Mouse (Mus musculus) lung, postnatal 14 days (tissue): Measurements from ENCODE around the gene Bak1.

Experiments
- DNase-seq: peaks from one replicate; pipeline ENCODE4 v3.0.0; 2021

Gene Bak1

DNA sequence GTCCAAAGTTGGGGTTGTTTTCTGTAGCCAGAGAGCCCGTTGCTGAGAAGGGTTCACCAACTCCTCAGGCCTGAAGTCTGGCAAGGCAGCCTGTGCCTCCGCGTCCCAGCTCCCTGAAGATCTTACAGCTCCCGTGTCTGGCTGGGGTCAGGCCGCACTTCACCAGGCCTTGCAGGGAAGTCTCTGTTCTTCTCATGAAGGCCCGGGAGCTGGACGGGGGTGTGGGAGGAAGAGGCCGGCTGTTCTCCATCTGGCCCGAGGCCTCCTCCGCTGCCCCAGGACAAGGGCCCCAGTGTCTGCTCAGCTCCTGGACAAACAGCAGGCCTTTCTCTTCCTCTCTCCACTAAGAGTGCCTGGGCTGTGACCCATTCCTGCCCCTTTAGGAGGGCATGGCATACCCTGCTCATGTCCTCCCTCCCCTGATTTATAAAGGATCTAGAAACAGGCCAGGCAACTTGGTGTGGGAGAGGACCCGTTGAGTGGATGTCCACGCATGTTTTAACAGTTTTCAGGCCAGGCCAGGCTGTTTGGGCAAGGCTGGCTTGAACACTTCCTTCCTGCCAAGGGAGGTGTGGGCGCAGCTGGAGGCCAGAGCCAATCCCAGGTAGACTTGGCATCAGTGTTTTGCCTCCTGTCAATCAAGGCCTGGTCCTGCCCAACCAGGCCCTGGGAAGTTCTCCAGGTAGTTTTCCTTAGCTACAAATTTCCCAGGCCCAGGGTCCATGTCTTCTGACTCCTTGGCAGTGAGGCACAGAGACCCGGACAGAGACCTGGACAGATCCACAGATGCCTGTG lies 19.8 kb upstream of the Bak1 start:
- no peak for DNase-seq

DNA sequence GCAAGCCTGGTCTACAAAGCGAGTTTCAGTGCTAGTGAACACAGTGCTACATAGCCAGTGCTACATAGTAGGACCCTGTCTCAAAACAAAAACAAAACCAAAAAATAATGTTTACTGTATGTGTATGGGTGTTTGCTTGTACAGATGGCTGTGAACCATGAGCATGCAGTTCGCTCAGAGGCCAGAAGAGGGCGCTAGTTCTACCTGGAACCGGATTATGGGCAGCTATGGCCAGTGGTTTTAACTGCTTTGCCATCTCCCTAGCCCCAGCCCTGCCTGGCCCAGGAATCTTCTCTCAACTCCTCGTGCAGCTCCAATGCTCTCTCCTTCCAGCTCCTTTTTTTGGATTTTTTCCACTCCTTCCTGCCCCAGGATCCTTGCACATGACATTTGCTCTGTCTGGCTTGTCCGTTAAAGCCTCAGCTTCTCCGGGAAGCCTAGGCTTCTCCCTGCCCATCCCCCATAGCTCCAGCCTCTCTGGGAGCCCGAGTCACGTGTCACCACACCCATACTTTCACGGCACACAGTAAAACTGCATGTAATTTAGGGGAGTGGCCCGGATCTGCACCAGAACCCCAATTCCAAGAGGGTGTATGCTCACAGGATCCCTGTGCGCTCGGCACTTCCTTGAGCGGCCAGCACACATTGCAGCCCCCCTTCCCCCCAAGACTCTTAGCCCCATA lies 19.1 kb upstream of the Bak1 start:
- no peak for DNase-seq

GRCm38 (mm10) chr17:27045164-27045563 lies 16.4 kb upstream of the Bak1 start:
- DNase-seq, result no peak

- no peak for DNase-seq
Observed at GRCm38 (mm10) chr17:27042840-27043239, 14.0 kb upstream of the Bak1 start.

GRCm38 (mm10) chr17:27041787-27042055 lies 12.9 kb upstream of the Bak1 start:
- DNase-seq, result no peak

DNA sequence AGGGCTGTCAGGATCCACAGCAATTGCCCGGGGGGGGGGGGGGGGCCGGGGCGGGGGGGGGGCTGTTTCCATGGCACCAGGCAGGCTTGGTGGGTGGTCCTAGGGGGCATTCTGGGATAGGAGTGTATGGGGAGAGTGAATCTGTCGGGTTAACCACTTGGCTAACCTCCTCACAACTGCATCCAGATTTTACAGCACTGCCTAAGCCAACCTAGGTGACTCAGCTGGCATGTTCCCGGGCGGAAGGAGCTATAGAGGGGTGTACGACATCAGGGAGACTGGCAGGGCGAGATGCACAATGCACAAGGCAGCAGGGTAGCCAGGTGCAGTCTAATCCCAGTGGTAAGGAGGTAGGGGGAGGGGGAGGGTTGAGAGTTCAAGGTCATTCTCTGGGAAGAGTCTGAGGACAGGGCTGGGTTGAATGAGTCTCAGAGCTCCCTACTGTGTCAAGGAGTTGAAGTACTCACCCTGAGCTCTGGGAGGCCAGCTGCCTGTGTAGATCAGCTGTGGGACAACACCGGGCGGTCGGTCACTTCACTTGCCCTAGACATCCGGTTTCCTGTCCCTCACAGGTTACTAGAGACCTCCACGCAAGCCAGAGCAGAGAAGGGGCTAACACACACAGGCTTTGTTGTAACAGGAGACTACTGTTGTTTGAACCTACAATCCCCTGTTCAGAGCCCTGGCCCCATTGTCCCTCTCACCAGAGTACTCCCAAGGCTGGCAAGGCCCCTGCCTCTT lies 12.4 kb upstream of the Bak1 start:
- DNase-seq, result no peak

GRCm38 (mm10) chr17:27040304-27041045 lies 11.7 kb upstream of the Bak1 start:
- no peak for DNase-seq

DNA sequence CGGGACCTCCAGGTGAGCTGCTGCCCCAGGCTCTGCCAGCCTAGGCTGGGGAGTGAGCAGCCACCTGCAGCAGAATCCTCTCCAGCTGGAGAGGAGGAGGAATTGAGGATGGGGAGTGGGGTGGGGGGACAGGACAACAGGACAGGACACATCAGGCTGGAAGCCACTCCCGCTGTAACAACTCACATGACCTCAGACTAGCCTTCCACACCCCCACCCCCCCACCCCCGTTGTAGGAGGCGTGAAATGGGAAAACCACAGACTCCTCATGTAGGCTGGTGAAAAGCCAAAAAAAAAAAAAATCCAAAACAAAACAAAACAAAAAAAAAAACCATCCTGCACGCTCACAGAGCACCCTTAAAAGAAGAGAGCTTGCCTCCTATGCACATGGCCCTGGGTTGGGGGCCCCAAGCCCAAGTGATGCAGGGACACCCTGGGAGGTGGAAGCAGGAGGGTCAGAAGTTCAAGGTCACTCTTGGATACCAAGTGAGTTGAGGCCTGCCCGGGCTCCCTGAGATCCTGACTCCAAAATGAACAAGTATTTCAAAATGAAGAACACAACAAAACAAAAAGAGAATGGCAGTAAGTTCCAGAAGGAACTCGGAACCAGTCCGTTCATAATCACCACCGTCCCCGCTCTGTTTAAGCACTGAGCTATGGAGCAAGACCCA lies 10.8 kb upstream of the Bak1 start:
- DNase-seq, result no peak

DNA sequence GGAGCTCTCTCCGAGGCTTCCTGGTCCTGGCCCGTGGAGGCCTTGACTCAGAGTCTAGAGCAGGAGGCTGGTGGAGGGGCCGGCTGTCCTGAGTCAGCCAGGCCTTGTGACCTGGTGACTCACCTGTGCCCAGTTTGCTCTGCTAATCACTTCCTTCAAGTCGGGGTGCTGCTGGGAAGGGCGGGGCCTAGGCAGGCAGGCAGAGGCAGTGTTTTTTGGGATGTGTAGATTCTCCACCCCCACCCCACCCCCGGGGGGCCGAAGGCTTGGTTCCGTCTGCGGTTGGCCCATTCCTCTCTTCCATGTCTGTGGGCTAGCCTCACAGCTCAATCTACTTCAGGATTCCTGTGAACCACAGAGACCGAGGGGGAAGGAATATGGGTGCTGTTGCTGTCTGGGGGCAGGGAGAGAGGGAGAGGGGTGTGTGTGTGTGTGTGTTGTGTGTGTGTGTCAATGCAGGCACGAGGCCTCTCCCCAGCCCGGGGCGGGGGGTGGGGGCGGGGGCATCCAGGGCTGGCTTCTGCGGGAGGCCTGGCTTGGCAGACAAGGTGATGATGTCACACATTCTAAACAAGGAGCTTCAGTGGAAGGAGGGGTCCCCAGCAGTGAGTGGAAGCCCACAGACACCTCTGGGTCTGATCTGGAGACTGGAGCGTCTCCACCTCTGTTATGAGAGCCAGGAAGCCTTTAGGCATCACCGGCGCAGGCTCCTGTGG lies 9.7 kb upstream of the Bak1 start:
- no peak for DNase-seq

GRCm38 (mm10) chr17:27036465-27036864 lies 7.7 kb upstream of the Bak1 start:
- peak; percentile 49 for DNase-seq

DNA sequence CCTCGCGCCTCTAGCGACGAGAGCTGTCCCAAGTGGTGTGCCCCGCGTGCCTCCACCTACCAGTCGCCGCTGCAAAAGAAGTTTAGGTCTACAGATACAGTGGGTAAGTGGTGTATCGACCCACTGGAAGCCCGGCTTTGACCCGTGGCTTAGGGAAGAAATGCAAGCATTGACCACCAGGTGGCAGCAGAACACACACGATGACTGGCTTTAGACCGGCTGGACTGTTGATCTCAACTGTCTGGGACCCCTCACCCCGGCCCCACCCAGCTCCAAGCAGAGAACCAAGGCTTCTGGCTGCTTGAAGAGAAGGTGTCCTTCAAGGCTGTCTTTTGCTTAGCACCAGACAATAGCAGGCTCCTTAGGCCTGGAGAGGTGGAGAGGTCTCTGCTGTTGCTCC lies 4.1 kb upstream of the Bak1 start:
- peak; percentile 89 for DNase-seq

GRCm38 (mm10) chr17:27032328-27032727 lies 3.5 kb upstream of the Bak1 start:
- no peak for DNase-seq

GRCm38 (mm10) chr17:27030896-27031295 lies 2.1 kb upstream of the Bak1 start:
- DNase-seq, result no peak

DNA sequence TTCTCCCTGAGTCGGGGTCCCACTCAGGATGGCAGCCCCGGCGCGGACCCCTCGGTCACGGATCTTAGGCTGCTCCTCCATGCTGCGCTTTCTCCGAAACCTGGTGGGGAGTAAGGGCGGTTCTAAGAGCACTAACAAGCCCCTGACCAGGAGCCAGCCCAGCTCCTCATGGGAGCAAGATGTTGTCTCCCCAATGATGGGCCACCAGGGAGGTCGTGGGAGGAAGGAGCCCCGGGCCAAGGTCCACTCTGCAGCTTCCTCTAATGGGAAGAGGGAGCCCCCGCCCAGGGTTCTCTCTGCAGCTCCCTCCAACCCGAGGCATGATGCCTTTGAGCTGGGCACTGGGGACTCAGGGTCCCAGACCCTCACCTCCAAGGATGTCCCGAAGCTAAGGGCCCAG lies 622 bp upstream of the Bak1 start:
- DNase-seq, result no peak

GRCm38 (mm10) chr17:27028284-27028795 lies 469 bp downstream of the Bak1 start:
- DNase-seq, result peak; percentile 94

DNA sequence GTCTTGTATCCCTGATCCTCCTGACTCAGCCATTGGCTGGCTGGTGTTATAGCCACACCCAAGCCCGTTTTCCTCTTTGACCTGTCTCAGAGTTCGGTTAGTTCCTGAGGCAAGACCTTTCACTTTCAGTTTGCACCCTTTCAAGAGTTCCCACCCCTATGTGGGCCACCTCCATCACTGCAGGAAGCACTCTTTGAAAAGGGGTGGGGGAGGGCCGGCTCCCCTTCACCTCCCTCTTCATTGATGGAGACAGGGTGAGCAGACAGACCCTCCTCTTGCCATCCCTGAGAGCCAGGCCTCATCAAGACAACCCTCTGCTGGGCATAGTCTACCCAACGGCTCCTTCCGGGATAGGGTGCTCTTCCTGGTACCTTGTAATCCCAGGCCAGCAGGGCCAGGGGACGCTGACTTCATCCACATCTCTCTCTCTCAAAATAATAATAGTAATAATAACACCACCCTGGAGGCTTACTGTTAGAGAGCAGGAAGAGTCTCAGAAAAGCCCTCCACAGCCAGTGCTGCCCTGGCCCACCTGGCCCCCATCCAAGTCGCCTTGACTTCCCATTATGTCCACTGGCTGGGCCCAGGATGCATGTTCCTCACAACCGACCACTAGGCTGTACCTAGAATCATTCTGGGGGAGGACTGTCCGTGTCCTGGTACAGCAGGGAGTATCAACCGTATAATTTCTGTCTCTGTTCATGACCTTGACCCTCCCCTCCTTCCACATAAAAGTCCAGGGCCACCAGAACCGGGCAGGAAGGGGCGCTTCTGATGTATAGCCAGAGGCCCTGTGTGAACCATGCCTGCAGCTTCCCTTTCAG lies 1.1 kb downstream of the Bak1 start:
- DNase-seq, result no peak

DNA sequence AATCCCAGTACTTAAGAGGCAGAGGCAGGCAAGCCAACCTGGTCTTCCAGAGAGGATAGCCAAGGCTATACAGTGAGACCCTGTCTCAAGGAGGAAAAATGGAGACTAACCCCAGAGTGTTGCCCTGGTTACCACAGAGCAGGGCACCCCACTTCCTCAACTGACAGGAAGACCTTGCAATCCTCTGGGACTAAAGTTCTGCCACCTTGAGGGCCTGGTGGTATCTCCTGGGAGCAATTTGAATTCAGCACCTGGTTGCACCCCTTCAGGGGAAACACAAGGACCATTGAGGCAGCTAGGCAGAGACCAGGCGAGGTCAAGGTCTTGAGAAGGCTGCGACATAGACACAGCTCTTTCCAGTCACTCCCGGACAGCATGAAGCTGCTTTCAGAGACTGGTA lies 2.9 kb downstream of the Bak1 start:
- DNase-seq, result no peak

GRCm38 (mm10) chr17:27025326-27025902 lies 3.4 kb downstream of the Bak1 start:
- DNase-seq, result no peak

DNA sequence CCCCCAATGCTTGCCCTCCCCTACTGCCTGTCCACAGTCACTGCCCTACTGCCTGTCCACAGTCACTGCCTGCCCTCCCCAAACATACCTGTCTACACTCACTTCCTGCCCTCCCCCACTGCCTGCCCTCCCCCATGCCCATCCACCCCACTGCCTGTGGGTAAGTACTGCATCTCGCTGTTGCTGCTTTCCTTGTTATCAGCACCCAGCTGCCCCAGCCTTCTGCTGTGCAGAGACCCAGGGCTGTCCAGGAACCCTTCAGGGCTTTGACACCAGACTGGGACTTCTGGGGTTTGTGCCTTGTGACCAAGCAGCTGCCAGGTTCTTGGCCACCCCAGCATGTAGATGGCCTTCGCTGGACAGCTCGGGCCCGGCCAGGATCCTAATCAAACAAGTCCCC lies 5.5 kb downstream of the Bak1 start:
- no peak for DNase-seq

DNA sequence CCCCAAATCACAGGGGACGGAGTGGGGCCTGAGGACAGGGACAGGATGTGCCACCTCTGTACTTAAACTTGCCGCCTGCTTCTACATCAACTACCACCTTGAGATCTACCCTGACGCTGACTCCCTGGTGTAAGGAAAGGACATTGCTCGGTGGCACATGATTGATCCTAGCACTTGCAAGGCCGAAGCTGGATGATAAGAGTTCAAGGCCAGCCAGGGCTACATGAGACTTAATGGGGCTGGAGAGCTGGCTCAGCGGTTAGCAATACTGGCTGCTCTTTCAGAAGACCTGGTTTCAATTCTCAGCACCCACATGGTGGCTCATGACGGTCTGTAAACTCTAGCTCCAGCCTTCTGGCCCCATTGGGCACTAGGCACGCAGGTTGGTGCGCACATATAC lies 7.1 kb downstream of the Bak1 start:
- no peak for DNase-seq

DNA sequence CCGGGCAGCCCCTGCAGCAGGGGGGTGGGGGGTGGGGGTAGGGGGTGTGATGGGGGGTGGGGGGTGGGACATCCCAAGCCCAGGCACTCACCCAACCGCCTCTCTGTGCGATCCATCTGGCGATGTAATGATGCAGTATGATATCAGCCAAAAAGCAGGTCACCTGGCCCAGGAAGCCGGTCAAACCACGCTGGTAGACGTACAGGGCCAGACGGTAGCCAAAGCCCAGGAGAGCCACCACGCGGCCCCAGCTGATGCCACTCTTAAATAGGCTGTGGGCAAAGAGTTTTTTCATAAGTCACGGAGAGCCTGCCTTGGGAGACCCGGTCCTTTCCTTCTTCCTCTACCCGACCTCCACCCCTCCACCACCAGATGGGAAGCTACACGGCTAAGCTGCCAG lies 7.7 kb downstream of the Bak1 start:
- no peak for DNase-seq
